Mouse (Mus musculus) small intestine, adult 2 months (tissue): Measurements from ENCODE around the gene Olfr384.

ENCODE experiments used
- CTCF ChIP-seq: fragments of 200-500 bp; IDR thresholded peaks from 2 replicates; pipeline ENCODE4 v1.5.1; 2012; ENCODE audit warnings: low read depth, mild to moderate bottlenecking, control low read depth, inconsistent platforms, low read length, moderate library complexity, mixed read lengths; ENCODE audit not compliant: insufficient replicate concordance, insufficient read length; ENCODE audit errors: extremely low read depth
- POLR2A ChIP-seq: fragments of 200-500 bp; IDR thresholded peaks from 2 replicates; pipeline ENCODE4 v1.6.1; 2012; ENCODE audit warnings: low read depth, mild to moderate bottlenecking, control low read depth, inconsistent platforms, low read length, moderate library complexity

- no peak for TF ChIP-seq POLR2A
- no peak for TF ChIP-seq CTCF
Measured at GRCm38 (mm10) chr11:73579871-73580270, 18.5 kb upstream of the Olfr384 start.
